Mouse (Mus musculus) left cerebral cortex, adult 18-20 months (tissue): ENCODE measurements around the gene Arhgap44. TPM values are rescaled to one million over a fixed set of nuclear protein-coding genes. Genes with fewer than 3 reads are reported as not detected.

Experiments used
- DNase-seq, 2 experiments: peaks; one replicate each; pipeline ENCODE4 v3.0.0; 2021 to 2022; ENCODE audit warnings: low spot score in 2 of 2, mixed read lengths in 1 of 2
- total RNA-seq, 2 experiments: library from RNA; stranded (reverse); gene quantifications; 2 replicates each; pipeline ENCODE4 v1.2.3; 2021

The Arhgap44 gene
- total RNA-seq, 2 experiments from 2014 or later = 139 to 154 TPM

GRCm38 (mm10) chr11:65089282-65089681 lies 73.5 kb downstream of the Arhgap44 start:
- DNase-seq = no peak

GRCm38 (mm10) chr11:65088451-65089222 lies 74.1 kb downstream of the Arhgap44 start:
- peak; percentile 53 to 58 for DNase-seq

GRCm38 (mm10) chr11:65080761-65081160 lies 82.0 kb downstream of the Arhgap44 start:
- no peak for DNase-seq

GRCm38 (mm10) chr11:65080274-65080673 lies 82.5 kb downstream of the Arhgap44 start:
- DNase-seq = no peak

- DNase-seq = peak; percentile 38 to 41
Measured at GRCm38 (mm10) chr11:65069609-65070008, 93.2 kb downstream of the Arhgap44 start.

GRCm38 (mm10) chr11:65069051-65069450 lies 93.7 kb downstream of the Arhgap44 start:
- DNase-seq = no peak

- no peak for DNase-seq
Measured at GRCm38 (mm10) chr11:65065201-65065600, 97.6 kb downstream of the Arhgap44 start.

GRCm38 (mm10) chr11:65061437-65061836 lies 101.3 kb downstream of the Arhgap44 start:
- DNase-seq = no peak

GRCm38 (mm10) chr11:65059531-65059930 lies 103.2 kb downstream of the Arhgap44 start:
- DNase-seq = no peak

GRCm38 (mm10) chr11:65058224-65058908 lies 104.4 kb downstream of the Arhgap44 start:
- peak; percentile 39 to 47 for DNase-seq

- DNase-seq = no peak
Measured at GRCm38 (mm10) chr11:65055596-65055995, 107.2 kb downstream of the Arhgap44 start.

GRCm38 (mm10) chr11:65054216-65054615 lies 108.5 kb downstream of the Arhgap44 start:
- DNase-seq = no peak

- no peak for DNase-seq
Measured at GRCm38 (mm10) chr11:65050819-65051218, 111.9 kb downstream of the Arhgap44 start.

- DNase-seq = peak; percentile 51 to 56
Measured at GRCm38 (mm10) chr11:65049090-65049489, 113.7 kb downstream of the Arhgap44 start.

GRCm38 (mm10) chr11:65040556-65040955 lies 122.2 kb downstream of the Arhgap44 start:
- DNase-seq = no peak

GRCm38 (mm10) chr11:65039517-65040095 lies 123.2 kb downstream of the Arhgap44 start:
- DNase-seq = no peak

GRCm38 (mm10) chr11:65038996-65039395 lies 123.8 kb downstream of the Arhgap44 start:
- DNase-seq = no peak

GRCm38 (mm10) chr11:65032221-65032620 lies 130.5 kb downstream of the Arhgap44 start:
- DNase-seq = no peak

- DNase-seq = no peak
Measured at GRCm38 (mm10) chr11:65030201-65030600, 132.6 kb downstream of the Arhgap44 start.

- no peak for DNase-seq
Measured at GRCm38 (mm10) chr11:65028049-65028448, 134.7 kb downstream of the Arhgap44 start.

GRCm38 (mm10) chr11:65022771-65023170 lies 140.0 kb downstream of the Arhgap44 start:
- peak; percentile 28 to 57 for DNase-seq

GRCm38 (mm10) chr11:65020744-65021143 lies 142.0 kb downstream of the Arhgap44 start:
- no peak for DNase-seq
